Mouse (Mus musculus): ENCODE data around the gene Tet3. TPM values are rescaled to one million over a fixed set of nuclear protein-coding genes. Genes with fewer than 3 reads are reported as not detected.
A peak's percentile ranks its signal among the peaks of the same experiment; 100 is the strongest.
"Not testable (repeated sequence)": the region's sequence is repeated elsewhere in the genome, so short reads cannot be mapped to it uniquely, and the experiment has no call there.

Tet3 gene
- polyA plus RNA-seq, 1 experiment from 2014 or later = 41.1 TPM

DNA sequence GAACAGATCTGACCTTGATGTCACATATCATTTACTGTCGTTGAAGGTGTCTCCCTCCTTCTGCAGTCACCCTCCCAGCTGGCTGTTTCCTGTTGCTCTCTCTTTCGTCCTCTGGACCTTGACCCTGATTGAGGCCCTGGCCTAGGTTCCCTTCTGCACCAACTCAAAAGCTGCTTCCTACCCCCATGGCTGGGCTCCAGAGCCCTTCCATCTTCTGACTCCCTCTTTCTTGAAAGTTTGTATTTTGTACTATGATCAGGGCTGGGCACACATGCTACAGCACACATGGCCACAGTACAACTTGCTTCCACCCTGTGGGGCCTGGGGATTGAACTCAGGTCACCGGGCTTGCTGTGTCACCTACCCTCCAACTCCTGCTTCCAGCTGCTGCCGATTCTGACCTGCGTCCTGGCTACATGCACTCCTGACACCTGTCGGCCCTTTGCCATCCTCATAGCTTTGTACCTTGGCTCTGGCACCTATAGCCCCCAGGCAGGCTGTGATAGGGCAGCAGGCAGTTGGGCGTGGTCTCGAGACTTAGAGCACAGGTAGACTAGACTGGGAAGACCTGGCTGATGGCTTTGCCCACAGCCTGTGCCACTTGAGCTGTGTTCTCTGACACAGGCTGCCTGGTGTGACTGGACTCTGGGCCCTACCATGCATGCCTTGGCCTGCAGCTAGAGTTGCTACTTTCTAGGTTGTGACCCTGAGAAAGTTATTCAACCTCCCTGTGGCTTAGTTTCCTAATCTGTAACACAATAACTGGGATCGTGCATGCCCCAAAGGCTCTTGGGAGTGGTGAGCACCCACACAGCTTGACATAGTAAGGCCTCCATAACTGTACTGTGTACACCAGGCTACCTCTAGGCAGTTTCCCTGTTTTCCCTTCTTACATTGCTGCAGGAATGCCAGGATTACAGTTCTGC is 103.8 kb downstream of the Tet3 start:
- H3K4me2 ChIP-seq (replicated peaks) = no peak overlapping the region
- H3K4me3 ChIP-seq = no peak overlapping the region
- H3K9me3 ChIP-seq = no peaks in the 10 kb centered on the region
- H3K4me1 ChIP-seq = peaks cover 3% of the 10 kb centered on the region
- no peak overlapping the region for H3K9ac ChIP-seq
- H3K27me3 ChIP-seq = no peaks in the 10 kb centered on the region
- 80% methylated on average over 9 of the region's 9 CpGs for WGBS
- H3K27ac ChIP-seq = no peak overlapping the region
- H3K36me3 ChIP-seq = peaks cover 59% of the 10 kb centered on the region
- no peak for ATAC-seq (ENCODE audit: insufficient number of reproducible peaks, insufficient read depth, low FRiP score, low TSS enrichment)

GRCm38 (mm10) chr6:83352666-83353410 is 106.0 kb downstream of the Tet3 start:
- Histone ChIP-seq H3K4me3 (no peak overlapping the region), H3K4me2 (replicated peaks) (no peak overlapping the region), H3K9ac (no peak overlapping the region), H3K27me3 (no peaks in the 10 kb centered on the region), H3K27ac (no peak overlapping the region), H3K36me3 (peaks cover 39% of the 10 kb centered on the region), H3K4me1 (peaks cover 13% of the 10 kb centered on the region), H3K9me3 (no peaks in the 10 kb centered on the region)
- WGBS = 91% methylated on average over 24 of the region's 24 CpGs
- no peak for ATAC-seq (ENCODE audit: insufficient number of reproducible peaks, insufficient read depth, low FRiP score, low TSS enrichment)

DNA sequence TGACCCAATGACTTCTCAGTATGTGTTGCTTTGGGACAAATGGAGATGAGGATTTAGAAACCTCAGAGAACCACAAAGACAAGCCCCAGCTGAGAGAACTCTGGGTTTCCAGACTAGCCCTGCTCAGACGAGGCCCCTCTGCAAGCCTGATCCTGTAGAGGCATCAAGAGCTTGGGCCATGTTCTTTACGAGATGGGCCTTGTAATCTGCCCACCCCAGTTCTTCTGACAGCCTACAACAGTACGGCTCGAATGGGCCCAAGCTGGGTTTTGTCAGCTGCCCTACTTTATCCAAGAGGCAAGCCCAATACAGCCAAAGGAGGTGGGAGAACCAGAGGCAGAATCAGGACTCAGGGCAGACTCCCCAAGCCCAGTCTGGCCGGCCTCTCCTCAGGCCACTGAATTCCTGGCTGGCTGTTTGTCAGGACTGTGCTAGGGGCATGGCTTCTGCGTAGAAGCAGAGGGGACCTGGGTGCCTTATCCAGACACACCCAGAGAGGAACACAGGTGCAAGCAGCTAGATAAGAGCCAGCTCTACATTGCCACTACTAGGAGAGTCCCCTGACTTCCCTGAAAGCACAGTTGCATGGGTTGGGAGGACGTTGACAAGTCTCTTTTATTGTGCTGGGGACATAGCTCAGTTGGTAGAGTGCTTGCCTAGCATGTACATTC is 107.3 kb downstream of the Tet3 start:
- Histone ChIP-seq H3K9me3 (no peaks in the 10 kb centered on the region), H3K4me1 (peaks cover 13% of the 10 kb centered on the region), H3K9ac (no peak overlapping the region), H3K4me3 (no peak overlapping the region), H3K27ac (no peak overlapping the region), H3K4me2 (replicated peaks) (no peak overlapping the region), H3K27me3 (no peaks in the 10 kb centered on the region), H3K36me3 (peaks cover 31% of the 10 kb centered on the region)
- ATAC-seq (ENCODE audit: insufficient number of reproducible peaks, insufficient read depth, low FRiP score, low TSS enrichment) = no peak
- 81% methylated on average over 7 of the region's 7 CpGs for WGBS

DNA sequence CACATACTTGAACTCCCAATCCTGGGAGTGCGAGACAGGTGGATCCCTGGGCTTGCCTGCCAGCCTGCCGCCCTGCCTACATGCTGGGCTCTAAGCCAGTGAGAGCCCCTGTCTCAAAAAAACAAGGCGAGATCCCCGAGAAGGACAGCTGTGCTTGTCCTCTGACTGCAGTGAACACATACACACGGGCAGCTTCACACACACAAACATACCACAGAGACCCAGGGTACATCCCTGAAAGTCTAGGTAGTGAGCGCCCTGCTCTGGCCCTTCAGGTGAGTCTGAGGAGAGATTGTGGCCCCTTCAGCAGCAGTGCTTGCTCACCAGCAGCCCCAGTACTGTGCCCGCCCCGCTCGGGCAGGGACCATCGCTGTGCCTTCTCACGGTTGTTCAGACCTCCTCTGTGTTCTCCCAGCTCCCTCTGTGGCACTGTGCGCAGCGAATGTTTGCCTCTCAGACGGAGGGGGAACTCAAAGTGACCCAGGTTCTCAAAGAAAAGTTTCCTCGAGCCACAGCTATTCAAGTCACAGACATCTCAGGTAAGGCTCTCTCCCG is 108.0 kb downstream of the Tet3 start:
- Histone ChIP-seq H3K4me1 (peaks cover 13% of the 10 kb centered on the region), H3K9ac (no peak overlapping the region), H3K27me3 (no peaks in the 10 kb centered on the region), H3K27ac (no peak overlapping the region), H3K4me2 (replicated peaks) (no peak overlapping the region), H3K4me3 (no peak overlapping the region), H3K36me3 (peaks cover 31% of the 10 kb centered on the region), H3K9me3 (no peaks in the 10 kb centered on the region)
- 88% methylated on average over 16 of the region's 16 CpGs for WGBS
- ATAC-seq (ENCODE audit: insufficient number of reproducible peaks, insufficient read depth, low FRiP score, low TSS enrichment) = no peak

DNA sequence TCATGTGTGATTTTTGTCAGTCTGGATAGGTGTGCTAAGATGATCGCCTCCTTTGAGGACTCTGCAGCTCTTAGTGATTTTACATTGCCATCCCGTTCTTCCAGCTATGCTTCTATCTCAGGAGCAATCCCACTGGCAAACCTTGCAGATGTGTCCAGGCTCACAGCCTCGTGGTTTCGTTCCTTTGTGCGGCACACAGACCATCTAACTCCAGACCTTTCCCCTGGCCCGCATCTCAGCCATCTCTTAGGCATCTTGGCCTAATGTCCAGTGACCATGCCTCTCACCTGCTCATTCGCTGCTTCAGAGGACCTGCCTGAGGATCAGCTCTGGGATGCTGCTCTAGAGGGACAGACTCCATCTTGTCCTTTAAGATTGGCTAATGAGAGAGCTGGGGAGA is 108.7 kb downstream of the Tet3 start:
- Histone ChIP-seq H3K9me3 (no peaks in the 10 kb centered on the region), H3K36me3 (peaks cover 27% of the 10 kb centered on the region), H3K27ac (no peak overlapping the region), H3K4me2 (replicated peaks) (peak overlapping the region; percentile 87), H3K9ac (peak overlapping the region; percentile 87), H3K27me3 (no peaks in the 10 kb centered on the region), H3K4me3 (peak overlapping the region; percentile 87), H3K4me1 (peaks cover 13% of the 10 kb centered on the region)
- ATAC-seq (ENCODE audit: insufficient number of reproducible peaks, insufficient read depth, low FRiP score, low TSS enrichment) = no peak
- 78% methylated on average over 7 of the region's 7 CpGs for WGBS

- Histone ChIP-seq H3K9ac (peak overlapping the region; percentile 87), H3K27ac (peak overlapping the region; percentile 58; the same call in 1 of the 2 replicates), H3K4me2 (replicated peaks) (peak overlapping the region; percentile 87), H3K36me3 (peaks cover 19% of the 10 kb centered on the region), H3K4me3 (peak overlapping the region; percentile 87), H3K27me3 (no peaks in the 10 kb centered on the region), H3K9me3 (no peaks in the 10 kb centered on the region), H3K4me1 (peaks cover 13% of the 10 kb centered on the region)
- under 1% methylated on average over 53 of the region's 53 CpGs for WGBS
- peak; percentile 91 for ATAC-seq (ENCODE audit: insufficient number of reproducible peaks, insufficient read depth, low FRiP score, low TSS enrichment)
Measured at GRCm38 (mm10) chr6:83349274-83349958, 109.5 kb downstream of the Tet3 start.

GRCm38 (mm10) chr6:83348873-83349272 is 110.0 kb downstream of the Tet3 start, which contains the start of gene Bola3:
TSS of gene Bola3 (plus strand) at chr6:83349147.
- peak within 1 kb of the TSS; percentile 87 for H3K9ac ChIP-seq
- peak within 1 kb of the TSS; percentile 87 for H3K4me2 ChIP-seq (replicated peaks)
- WGBS = 26% methylated on average over 6 of the region's 6 CpGs
- H3K27ac ChIP-seq = peak within 1 kb of the TSS; percentile 58; the same call in 1 of the 2 replicates
- H3K9me3 ChIP-seq = no peaks in the 10 kb centered on the region
- H3K36me3 ChIP-seq = peaks cover 14% of the 10 kb centered on the region
- peaks cover 13% of the 10 kb centered on the region for H3K4me1 ChIP-seq
- H3K27me3 ChIP-seq = no peaks in the 10 kb centered on the region
- ATAC-seq (ENCODE audit: insufficient number of reproducible peaks, insufficient read depth, low FRiP score, low TSS enrichment) = peak; percentile 55
- peak within 1 kb of the TSS; percentile 87 for H3K4me3 ChIP-seq

DNA sequence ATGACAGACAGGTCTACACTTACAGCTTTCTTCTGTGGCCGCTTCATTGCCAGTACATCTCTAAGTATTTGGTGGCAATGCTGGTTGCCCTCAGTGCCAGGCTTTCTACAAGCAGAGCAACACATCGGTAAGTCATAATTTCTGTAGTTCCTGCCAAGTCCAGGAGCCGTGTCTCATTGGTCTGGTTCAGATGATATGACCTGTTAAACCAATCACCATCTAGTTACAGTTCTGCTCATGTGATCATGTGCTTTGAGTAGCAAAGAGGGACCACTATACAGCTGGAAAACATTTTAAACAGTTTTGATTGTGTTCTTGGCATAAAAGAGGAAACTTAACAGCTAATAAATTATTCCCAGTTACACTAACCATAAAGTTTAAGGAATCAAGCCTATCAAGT is 111.0 kb downstream of the Tet3 start:
- no peaks in the 10 kb centered on the region for H3K27me3 ChIP-seq
- H3K9ac ChIP-seq = no peak overlapping the region
- H3K4me1 ChIP-seq = peaks cover 13% of the 10 kb centered on the region
- ATAC-seq (ENCODE audit: insufficient number of reproducible peaks, insufficient read depth, low FRiP score, low TSS enrichment) = no peak
- H3K27ac ChIP-seq = no peak overlapping the region
- no peak overlapping the region for H3K4me2 ChIP-seq (replicated peaks)
- H3K9me3 ChIP-seq = no peaks in the 10 kb centered on the region
- WGBS = 85% methylated on average over 3 of the region's 3 CpGs
- peaks cover 9% of the 10 kb centered on the region for H3K36me3 ChIP-seq
- no peak overlapping the region for H3K4me3 ChIP-seq

DNA sequence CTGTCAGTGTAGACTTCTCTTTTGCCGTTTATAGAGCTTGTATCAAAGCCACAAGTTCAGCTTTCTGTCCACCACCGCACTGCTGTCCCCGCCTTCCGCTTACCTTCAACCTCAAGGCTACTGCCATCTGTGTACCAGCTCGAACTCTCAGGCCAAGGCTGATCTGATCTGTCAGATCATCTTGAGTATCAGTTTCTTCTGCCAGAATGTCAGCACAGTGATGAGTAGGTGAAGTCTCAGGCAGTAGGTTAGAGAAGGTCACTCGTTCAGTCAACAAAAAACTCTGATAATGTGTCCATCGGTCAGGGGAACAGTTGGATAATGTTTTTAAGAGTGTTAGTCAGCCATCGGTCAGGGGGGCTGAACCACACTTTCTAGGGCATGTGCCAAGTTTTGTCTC is 113.6 kb downstream of the Tet3 start:
- 94% methylated on average over 8 of the region's 8 CpGs for WGBS
- H3K4me2 ChIP-seq (replicated peaks); H3K4me3 ChIP-seq; H3K9ac ChIP-seq; H3K9me3 ChIP-seq; H3K27ac ChIP-seq; ATAC-seq (ENCODE audit: insufficient number of reproducible peaks, insufficient read depth, low FRiP score, low TSS enrichment); H3K27me3 ChIP-seq: not testable (repeated sequence)
- Histone ChIP-seq H3K4me1 (peaks cover 11% of the 10 kb centered on the region), H3K36me3 (peaks cover 28% of the 10 kb centered on the region)

- Histone ChIP-seq H3K4me2 (replicated peaks) (no peak overlapping the region), H3K27ac (no peak overlapping the region), H3K9ac (no peak overlapping the region), H3K9me3 (no peaks in the 10 kb centered on the region), H3K36me3 (peaks cover 46% of the 10 kb centered on the region), H3K4me1 (no peaks in the 10 kb centered on the region), H3K27me3 (no peaks in the 10 kb centered on the region), H3K4me3 (no peak overlapping the region)
- 94% methylated on average over 2 of the region's 2 CpGs for WGBS
- ATAC-seq (ENCODE audit: insufficient number of reproducible peaks, insufficient read depth, low FRiP score, low TSS enrichment) = no peak
Measured at GRCm38 (mm10) chr6:83342957-83343356, 115.9 kb downstream of the Tet3 start.

GRCm38 (mm10) chr6:83341387-83341786 is 117.5 kb downstream of the Tet3 start:
- Histone ChIP-seq H3K4me3 (no peak overlapping the region), H3K4me2 (replicated peaks) (no peak overlapping the region), H3K36me3 (peaks cover 50% of the 10 kb centered on the region), H3K27ac (no peak overlapping the region), H3K27me3 (no peaks in the 10 kb centered on the region), H3K9ac (no peak overlapping the region), H3K9me3 (no peaks in the 10 kb centered on the region), H3K4me1 (no peaks in the 10 kb centered on the region)
- WGBS = 82% methylated on average over 3 of the region's 3 CpGs
- no peak for ATAC-seq (ENCODE audit: insufficient number of reproducible peaks, insufficient read depth, low FRiP score, low TSS enrichment)

All from embryonic facial prominence, embryonic 12.5 days (tissue).